Mouse (Mus musculus): ENCODE data around the gene Best2. TPM values are rescaled to one million over a fixed set of nuclear protein-coding genes. Genes with fewer than 3 reads are reported as not detected.

The Best2 gene
- total RNA-seq, 1 experiment from 2014 or later: not detected

DNA sequence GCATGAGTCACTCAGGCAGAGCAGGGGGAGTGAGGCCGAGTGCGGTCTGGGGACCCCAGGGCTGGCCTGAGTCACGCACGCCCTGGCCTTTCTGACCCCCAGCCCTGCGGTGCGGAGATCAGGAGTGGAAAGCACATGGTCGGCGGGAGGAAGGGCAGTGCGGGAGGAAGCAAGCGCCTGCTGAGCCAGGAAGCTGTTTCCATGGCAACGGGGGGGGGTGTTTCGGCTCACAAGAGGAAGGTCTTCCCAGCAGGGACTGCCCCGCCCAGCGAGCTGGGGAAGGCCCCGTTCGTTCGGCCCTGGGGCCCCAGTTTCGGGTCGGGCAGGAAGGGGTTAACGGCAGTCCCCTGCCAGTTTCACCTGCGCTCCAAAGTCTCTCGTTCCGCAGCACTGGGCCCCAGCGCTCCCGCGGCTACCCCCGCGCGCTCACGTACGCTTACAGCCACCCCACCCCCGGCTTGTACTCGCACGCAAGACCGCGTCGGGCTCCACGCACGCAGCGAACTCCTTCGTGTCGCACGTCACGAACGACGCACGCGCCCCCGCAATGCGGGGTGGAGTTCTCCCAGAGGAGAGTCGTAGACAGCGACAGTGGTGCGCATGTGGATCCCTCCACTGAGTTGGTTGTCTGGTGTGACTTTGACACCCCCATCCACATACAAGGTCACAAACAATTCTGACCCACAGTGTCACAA lies 28.5 kb downstream of the Best2 start:
- ATAC-seq (replicated peaks; ENCODE audit: low read depth, poor library complexity, severe bottlenecking): peak; percentile 44

DNA sequence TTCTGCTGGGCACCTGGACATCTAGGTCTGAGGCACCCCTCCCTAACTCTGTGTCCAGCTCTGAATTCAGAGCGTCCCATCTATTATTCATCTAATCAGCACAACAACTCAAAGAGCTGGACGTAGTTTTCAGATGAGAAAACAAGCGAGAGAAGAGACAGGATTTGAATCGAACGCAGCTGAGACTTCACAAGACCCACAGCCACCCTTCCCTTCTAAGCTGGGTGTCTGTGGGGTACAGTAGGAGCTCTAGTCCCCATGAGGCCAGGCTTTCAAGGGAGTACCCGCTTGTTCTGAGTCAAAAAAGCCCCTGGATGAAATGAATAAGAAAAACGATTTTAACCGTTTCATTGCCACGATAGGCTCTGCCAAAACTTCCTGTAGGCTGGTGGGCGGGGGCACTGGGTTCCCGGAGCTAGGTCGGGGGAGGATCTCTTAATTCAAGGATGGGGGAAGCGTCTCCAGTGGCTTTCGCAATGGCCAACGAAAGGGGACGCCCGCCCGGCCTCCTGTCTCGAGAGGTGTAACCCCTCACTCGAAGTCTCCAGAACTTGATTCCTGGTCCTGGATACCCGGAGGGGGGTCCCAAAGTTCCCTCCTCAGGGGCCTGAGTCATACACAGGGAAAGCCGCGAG lies 29.2 kb downstream of the Best2 start:
- ATAC-seq (replicated peaks; ENCODE audit: low read depth, poor library complexity, severe bottlenecking): 0 out of 2 replicates have a peak, but pooled peaks have one; percentile 4

DNA sequence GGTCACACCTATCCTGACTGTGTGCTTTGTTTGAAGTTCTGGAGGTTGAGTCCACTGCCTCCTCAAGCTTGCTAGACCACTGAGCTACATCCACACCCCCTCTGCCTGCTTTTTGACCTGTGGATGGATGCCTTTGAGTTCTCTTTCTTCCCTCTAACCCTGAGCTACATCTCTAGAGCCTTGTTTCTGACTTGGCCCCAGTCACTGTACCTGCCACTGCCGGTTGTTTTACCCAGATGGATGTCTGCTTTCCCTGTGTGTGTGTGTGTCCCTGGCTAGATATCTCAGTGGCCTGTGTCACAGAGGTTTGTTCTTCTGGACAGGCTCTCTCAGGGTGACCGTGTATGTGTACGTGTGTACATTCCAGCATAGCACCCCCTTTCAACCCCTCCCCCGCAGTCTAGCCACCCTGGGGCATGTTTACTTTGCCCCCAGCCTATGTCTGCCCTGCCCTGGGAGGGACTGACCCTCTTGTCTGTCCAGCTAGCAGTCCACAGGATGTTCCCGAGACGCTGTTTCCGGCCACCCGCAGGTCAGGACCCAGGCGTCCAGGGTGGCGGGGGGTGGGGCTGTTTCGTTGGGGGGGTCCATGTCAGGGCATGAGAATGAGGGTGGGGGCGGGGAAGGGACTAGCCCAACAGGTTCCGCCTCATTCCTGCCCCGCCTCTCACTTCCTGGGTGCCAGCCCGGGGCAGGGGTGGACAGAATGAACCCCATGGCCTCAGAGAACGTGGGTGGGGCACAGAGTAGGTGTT lies 29.9 kb downstream of the Best2 start:
- ATAC-seq (replicated peaks; ENCODE audit: low read depth, poor library complexity, severe bottlenecking): no peak

DNA sequence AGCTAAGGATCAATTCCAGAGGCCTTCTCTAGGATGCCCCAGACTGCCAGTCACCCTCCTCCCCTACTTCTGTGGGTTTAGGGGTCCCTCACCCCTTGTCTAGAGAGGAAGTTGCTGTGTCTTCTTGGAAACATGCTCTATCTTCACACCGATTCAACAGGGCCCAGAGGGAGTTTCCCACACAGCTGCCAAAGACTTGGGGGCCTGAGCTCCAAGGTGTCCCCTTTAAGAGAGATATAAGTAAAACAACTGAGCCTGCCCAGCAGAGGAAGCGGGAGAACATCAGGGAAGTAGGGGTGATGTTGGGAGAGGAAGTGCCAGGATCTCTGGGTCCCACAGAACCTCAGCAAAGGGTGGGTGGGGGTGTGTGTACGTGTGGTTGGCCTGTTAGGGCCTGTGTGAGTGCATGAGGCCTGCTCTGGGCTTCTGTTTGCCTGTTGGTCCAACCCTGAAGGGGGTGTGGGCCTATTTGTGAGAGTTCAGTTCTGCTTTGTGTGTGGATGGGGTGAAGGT lies 31.8 kb downstream of the Best2 start:
- no peak for ATAC-seq (replicated peaks; ENCODE audit: low read depth, poor library complexity, severe bottlenecking)

GRCm38 (mm10) chr8:84981644-84982498 lies 32.5 kb downstream of the Best2 start:
- no peak for ATAC-seq (replicated peaks; ENCODE audit: low read depth, poor library complexity, severe bottlenecking)

DNA sequence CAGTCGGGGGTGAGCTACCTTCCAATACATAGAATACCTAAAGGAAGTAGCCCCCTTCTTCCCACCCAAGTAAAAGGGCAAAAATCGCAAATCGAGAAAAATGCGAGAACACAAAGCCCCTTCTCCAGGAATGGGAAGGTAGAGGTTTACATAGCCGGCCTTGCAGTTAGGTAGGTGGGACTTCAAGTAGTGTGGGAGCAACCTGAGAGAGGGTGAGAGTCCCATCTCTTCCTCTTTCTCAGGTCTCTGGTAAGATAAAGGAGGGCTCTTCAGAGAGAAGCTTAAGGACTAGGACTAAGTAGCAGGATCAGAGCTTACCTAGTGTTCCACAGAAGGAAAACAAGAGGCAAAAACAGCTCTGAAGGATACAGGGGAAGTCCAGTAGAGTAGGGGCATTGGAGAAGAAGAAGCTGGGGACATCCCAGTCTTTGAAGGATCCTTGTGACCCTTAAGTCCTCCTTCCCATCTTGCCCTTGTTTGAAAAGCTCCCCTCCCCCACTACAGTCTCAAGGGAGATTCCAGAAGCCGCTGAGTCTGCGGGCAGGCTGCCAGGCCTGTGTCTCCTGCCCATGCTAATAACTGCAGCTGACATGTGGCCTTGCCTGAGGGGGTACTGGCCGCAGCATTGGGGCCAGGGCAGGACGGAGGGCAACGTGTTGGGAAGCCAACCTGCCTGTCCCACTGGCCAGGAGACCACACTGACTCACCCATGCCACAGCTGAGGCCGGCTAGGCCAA lies 33.5 kb downstream of the Best2 start:
- no peak for ATAC-seq (replicated peaks; ENCODE audit: low read depth, poor library complexity, severe bottlenecking)

DNA sequence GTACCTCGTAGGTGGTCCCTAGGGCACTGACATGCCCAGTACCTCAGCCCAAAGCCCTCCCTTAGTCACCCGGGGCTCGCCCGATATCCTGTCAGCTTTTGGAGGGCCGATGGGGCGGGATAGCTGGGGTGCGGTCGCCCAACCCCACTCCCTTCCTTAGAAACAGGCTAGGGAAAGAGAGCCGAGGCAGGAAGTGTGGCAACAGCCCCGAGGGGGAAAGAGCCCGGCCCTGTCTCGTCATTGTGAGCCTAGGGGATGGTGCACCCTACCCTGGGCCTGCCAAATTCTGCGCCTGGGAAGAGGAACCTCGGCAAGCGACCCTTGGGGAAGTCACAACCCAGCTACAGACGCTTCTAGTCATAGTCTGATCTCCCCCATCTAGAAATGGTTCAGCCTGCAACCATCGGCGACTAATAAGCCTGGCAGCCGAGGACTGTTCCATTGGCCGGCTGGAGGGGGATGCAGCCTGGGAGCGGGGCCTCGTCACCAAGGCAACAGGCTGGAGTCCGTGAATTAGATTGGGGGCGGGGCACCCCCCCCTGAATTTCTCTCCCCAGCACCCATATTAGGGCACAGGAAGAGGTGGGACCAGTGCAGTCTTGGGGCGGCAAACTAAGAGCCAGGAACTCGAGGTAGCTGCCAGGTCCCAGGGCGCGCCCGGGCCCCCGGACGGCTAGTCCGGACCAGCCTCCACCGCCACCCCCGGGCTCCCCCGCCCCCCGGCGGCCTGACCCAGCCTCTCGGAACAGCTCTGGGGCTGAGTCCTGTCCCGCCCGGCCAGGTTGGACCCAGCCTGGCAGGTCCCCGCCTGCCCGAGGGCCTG lies 34.5 kb downstream of the Best2 start:
- ATAC-seq (replicated peaks; ENCODE audit: low read depth, poor library complexity, severe bottlenecking): peak; percentile 37

GRCm38 (mm10) chr8:84978248-84978940 lies 35.9 kb downstream of the Best2 start, which contains the start of gene Junb:
Gene Junb, minus strand, starts transcription at chr8:84978718.
- ATAC-seq (replicated peaks; ENCODE audit: low read depth, poor library complexity, severe bottlenecking): peak; percentile 33

GRCm38 (mm10) chr8:84977435-84978247 lies 36.7 kb downstream of the Best2 start:
- no peak; the same call in 1 of the 2 replicates for ATAC-seq (replicated peaks; ENCODE audit: low read depth, poor library complexity, severe bottlenecking)

DNA sequence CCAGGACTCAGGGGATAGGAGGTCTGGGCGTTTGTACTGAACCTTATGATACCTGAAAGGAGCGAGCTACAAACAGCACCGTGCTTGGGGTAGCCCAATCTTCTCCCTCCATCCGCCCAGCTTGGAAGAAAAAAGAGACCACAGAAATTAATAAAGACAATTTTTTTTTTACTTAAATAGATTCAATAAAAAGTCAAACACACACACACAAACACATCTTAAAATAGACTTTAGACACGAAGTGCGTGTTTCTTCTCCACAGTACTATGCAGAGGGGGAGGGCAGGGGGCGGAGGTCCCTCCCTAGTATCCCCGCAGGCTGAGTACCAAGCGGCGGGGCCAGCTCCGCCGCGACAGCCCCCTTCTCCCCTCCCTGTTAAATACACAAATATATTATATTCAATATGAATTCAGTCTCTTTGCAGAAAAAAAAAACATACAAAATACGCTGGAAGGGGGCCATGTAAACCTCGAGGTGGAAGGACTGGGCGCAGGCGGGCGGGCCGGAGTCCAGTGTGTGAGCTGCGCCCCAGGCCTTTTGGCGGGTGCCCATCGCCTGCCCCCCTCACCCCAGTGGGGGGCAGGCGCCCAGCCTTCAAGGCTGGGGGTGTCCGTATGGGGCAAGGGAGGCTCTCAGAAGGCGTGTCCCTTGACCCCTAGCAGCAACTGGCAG lies 37.4 kb downstream of the Best2 start:
- no peak for ATAC-seq (replicated peaks; ENCODE audit: low read depth, poor library complexity, severe bottlenecking)

GRCm38 (mm10) chr8:84976031-84976762 lies 38.1 kb downstream of the Best2 start:
- ATAC-seq (replicated peaks; ENCODE audit: low read depth, poor library complexity, severe bottlenecking): peak; percentile 30

DNA sequence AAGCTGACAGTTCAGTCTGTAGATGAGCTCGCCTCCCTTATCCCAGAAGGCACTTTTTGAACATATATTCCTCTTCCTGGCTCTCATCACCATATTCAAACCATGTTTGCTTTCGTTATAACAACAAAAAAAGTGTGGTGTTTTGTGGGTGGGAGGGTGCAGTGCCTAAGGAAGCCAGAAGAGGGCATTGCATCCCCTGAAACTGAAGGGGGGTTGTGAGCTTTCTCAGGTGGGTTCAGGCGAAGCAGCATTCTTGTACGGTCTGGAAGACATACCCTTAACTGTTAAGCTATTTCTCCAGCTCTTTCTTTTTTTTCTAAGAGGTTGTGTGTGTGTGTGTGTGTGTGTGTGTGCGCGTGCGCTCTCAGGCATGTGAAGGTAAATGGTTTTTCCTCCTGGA lies 38.9 kb downstream of the Best2 start:
- no peak for ATAC-seq (replicated peaks; ENCODE audit: low read depth, poor library complexity, severe bottlenecking)

DNA sequence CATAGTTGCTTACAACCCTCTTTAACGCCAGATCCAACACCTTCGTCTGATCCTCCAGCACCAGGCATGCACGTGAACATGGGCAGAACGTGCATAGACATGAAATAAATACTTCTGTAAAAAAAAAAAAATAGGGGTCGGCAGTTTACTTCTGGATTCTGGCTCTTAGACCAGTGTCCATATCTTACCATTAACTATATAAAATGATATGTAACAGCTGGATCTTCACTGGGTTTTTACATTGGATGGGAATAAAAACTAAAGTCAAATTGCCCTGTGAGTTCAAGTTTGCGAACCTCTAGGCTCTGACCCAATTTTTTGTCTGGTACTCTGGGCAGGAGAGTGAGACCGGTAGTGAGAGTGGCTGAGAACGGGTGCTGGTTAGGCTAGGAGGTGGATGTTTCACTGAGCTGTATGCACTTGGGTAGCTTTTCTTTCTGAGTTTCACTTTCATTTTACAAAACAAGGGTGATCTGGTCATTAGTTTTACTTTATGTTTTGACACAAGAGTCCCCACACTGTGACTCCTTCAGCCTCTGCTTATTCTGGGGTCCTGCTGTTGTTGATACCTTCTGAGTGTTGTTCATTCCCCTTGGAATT lies 39.7 kb downstream of the Best2 start:
- no peak for ATAC-seq (replicated peaks; ENCODE audit: low read depth, poor library complexity, severe bottlenecking)

DNA sequence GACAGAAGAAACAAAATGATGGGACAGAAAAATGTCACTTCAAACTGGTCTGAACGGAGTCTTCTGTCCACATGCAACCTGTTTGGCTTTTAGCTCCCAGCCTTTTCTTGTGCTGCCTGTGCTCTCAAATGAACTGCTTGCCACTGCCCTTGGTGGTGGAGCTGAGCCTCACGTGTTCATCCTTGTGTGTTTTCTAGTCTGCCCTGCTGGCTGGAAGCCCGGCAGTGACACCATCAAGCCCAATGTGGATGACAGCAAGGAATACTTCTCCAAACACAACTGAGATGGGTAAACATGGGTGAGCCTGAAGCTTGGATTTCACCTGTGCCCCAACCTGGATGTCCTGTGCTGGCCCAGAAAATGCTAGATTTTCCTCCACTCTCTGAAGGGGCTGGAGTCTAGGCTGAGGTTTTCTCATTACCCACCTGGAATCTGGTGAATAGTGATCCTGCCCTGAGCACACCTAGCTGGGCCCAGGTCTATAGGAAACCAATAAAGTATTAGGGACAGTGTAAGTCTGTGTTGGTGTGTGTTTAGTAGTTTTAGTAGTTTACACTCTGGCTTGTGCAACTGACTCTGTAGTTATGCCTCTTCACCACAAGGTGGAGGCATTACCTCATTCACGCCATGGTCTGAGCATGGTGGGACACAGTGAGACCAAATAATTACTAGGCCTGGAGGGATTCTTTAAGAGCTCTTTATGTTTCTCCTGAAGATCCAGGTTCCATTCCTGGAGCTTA lies 40.4 kb downstream of the Best2 start:
- peak; percentile 15; the same call in 1 of the 2 replicates for ATAC-seq (replicated peaks; ENCODE audit: low read depth, poor library complexity, severe bottlenecking)

DNA sequence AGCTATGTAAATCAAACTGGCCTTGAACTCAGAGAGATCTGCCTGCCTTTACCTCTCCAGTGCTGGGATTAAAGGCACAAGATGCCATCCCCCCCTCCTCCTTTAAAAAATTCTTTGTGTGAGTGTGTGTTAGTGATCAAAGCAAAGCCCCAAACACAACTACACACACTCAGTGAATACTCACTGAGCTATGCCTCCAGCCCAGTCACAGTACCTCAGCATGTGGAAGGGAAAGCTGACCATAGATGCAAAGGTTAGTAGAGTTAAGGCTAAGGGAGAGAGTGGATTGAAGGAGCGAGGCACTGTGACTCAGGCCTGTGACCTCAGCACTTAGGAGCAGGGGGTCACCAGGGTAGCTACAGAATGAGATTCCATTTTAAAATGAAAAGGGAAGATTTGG lies 41.3 kb downstream of the Best2 start:
- no peak for ATAC-seq (replicated peaks; ENCODE audit: low read depth, poor library complexity, severe bottlenecking)
